ENCODE assay signal across 11 mouse cellular contexts in genomic region chr7:49064792-49065521, GRCm38 (mm10).
A peak's percentile ranks its signal among the peaks of the same experiment; 100 is the strongest.
DNase-seq lines count a peak whose midpoint lies in the region; ATAC-seq lines count a peak whose summit lies in the region.
"Had no signal": no experiment of that assay in that cellular context is flagged by ENCODE, and none has a peak within 500 bp of the region (broad histone marks: within the 10 kb centered on the region; RNA-seq: fewer than 3 reads in every experiment).

No protein-coding gene starts in this region.

- H3K4me1 ChIP-seq in heart, embryonic 15.5 days (replicated peaks) = peaks cover 23% of the 10 kb centered on the region
- peaks cover 18% of the 10 kb centered on the region for H3K4me1 ChIP-seq in heart, embryonic 12.5 days (replicated peaks)
- H3K4me1 ChIP-seq in neural tube, embryonic 12.5 days = peaks cover 61% of the 10 kb centered on the region
- peaks cover 56% of the 10 kb centered on the region for H3K4me1 ChIP-seq in hindbrain, embryonic 15.5 days (replicated peaks)
- H3K4me1 ChIP-seq in neural tube, embryonic 13.5 days (replicated peaks) = peaks cover 67% of the 10 kb centered on the region

- DNase-seq in neural tube, embryonic 10.5 days (ENCODE audit: extremely low spot score, low spot score) = no peak
- DNase-seq in gastrocnemius, postnatal 36 days = no peak
- no peak for DNase-seq in T-cell, adult 2 months (ENCODE audit: low spot score)
- DNase-seq: kidney, adult 11 months; thymus, postnatal 36 days had no signal

- peak; percentile 80 for ATAC-seq in heart, embryonic 15.5 days (replicated peaks; ENCODE audit: insufficient number of reproducible peaks, insufficient read depth, low FRiP score, low read depth)
- no peak for ATAC-seq in heart, embryonic 12.5 days (ENCODE audit: insufficient number of reproducible peaks, low FRiP score)
- ATAC-seq in neural tube, embryonic 12.5 days (ENCODE audit: low FRiP score, low read depth) = 0 out of 2 replicates have a peak, but pooled peaks have one; percentile 2
- peak; percentile 69 for ATAC-seq in hindbrain, embryonic 15.5 days (ENCODE audit: low FRiP score, low read depth)
- ATAC-seq in neural tube, embryonic 13.5 days (ENCODE audit: low read depth) = peak; percentile 51; the same call in 1 of the 2 replicates

- H3K4me2 ChIP-seq in heart, embryonic 15.5 days = no peak overlapping the region
- H3K4me2 ChIP-seq in heart, embryonic 12.5 days = no peak overlapping the region
- no peak overlapping the region for H3K4me2 ChIP-seq in neural tube, embryonic 12.5 days (replicated peaks)
- no peak overlapping the region for H3K4me2 ChIP-seq in hindbrain, embryonic 15.5 days
- no peak overlapping the region for H3K4me2 ChIP-seq in neural tube, embryonic 13.5 days
- H3K4me2 ChIP-seq: limb, embryonic 12.5 days had no signal

- no peak overlapping the region for H3K9ac ChIP-seq in heart, embryonic 15.5 days
- H3K9ac ChIP-seq in heart, embryonic 12.5 days = no peak overlapping the region
- no peak overlapping the region for H3K9ac ChIP-seq in neural tube, embryonic 12.5 days
- no peak overlapping the region for H3K9ac ChIP-seq in hindbrain, embryonic 15.5 days
- H3K9ac ChIP-seq in neural tube, embryonic 13.5 days = 0 out of 2 replicates have a peak overlapping the region, but pooled peaks have one; percentile 38
- H3K9ac ChIP-seq: limb, embryonic 12.5 days had no signal

- H3K9me3 ChIP-seq in heart, embryonic 15.5 days (replicated peaks) = no peaks in the 10 kb centered on the region
- H3K9me3 ChIP-seq in heart, embryonic 12.5 days (replicated peaks) = no peaks in the 10 kb centered on the region
- H3K9me3 ChIP-seq in neural tube, embryonic 12.5 days = no peaks in the 10 kb centered on the region
- no peaks in the 10 kb centered on the region for H3K9me3 ChIP-seq in hindbrain, embryonic 15.5 days
- no peaks in the 10 kb centered on the region for H3K9me3 ChIP-seq in neural tube, embryonic 13.5 days
- H3K9me3 ChIP-seq: limb, embryonic 12.5 days had no signal

- no peaks in the 10 kb centered on the region for H3K36me3 ChIP-seq in heart, embryonic 15.5 days
- H3K36me3 ChIP-seq in heart, embryonic 12.5 days = no peaks in the 10 kb centered on the region
- H3K36me3 ChIP-seq in neural tube, embryonic 12.5 days = no peaks in the 10 kb centered on the region
- no peaks in the 10 kb centered on the region for H3K36me3 ChIP-seq in hindbrain, embryonic 15.5 days
- H3K36me3 ChIP-seq in neural tube, embryonic 13.5 days = no peaks in the 10 kb centered on the region
- H3K36me3 ChIP-seq: limb, embryonic 12.5 days had no signal

- no peaks in the 10 kb centered on the region for H3K27me3 ChIP-seq in heart, embryonic 15.5 days
- no peaks in the 10 kb centered on the region for H3K27me3 ChIP-seq in heart, embryonic 12.5 days (replicated peaks)
- H3K27me3 ChIP-seq in neural tube, embryonic 12.5 days (replicated peaks) = no peaks in the 10 kb centered on the region
- H3K27me3 ChIP-seq in hindbrain, embryonic 15.5 days = no peaks in the 10 kb centered on the region
- H3K27me3 ChIP-seq in neural tube, embryonic 13.5 days = no peaks in the 10 kb centered on the region
- H3K27me3 ChIP-seq: limb, embryonic 12.5 days had no signal

- intact Hi-C loops in gastrocnemius, postnatal 36 days (cut with DNase I) = loop anchor here (1.0 kb wide), 1 partner anchor 11 kb away; no protein-coding TSS in a partner anchor

- H3K27ac ChIP-seq in heart, embryonic 15.5 days = peak overlapping the region; percentile 63
- no peak overlapping the region for H3K27ac ChIP-seq in heart, embryonic 12.5 days (ENCODE audit: poor library complexity, severe bottlenecking)
- peak overlapping the region; percentile 47; the same call in 1 of the 2 replicates for H3K27ac ChIP-seq in neural tube, embryonic 12.5 days
- H3K27ac ChIP-seq in hindbrain, embryonic 15.5 days (replicated peaks) = peak overlapping the region; percentile 68
- peak overlapping the region; percentile 81 for H3K27ac ChIP-seq in neural tube, embryonic 13.5 days (replicated peaks)
- H3K27ac ChIP-seq: limb, embryonic 12.5 days had no signal

- 35% methylated on average over 4 of the region's 4 CpGs for WGBS in heart, embryonic 15.5 days
- WGBS in heart, embryonic 12.5 days = 52% methylated on average over 4 of the region's 4 CpGs
- 63% methylated on average over 4 of the region's 4 CpGs for WGBS in neural tube, embryonic 12.5 days
- 39% methylated on average over 4 of the region's 4 CpGs for WGBS in hindbrain, embryonic 15.5 days
- WGBS in neural tube, embryonic 13.5 days = 45% methylated on average over 4 of the region's 4 CpGs

- H3K4me3 ChIP-seq in heart, embryonic 15.5 days = no peak overlapping the region
- no peak overlapping the region for H3K4me3 ChIP-seq in heart, embryonic 12.5 days
- H3K4me3 ChIP-seq in neural tube, embryonic 12.5 days = no peak overlapping the region
- H3K4me3 ChIP-seq in hindbrain, embryonic 15.5 days = no peak overlapping the region
- H3K4me3 ChIP-seq in neural tube, embryonic 13.5 days = no peak overlapping the region
- H3K4me3 ChIP-seq: limb, embryonic 12.5 days had no signal
